Mouse (Mus musculus) myocyte (in vitro differentiated cells): ENCODE measurements around the gene Melk. TPM values are rescaled to one million over a fixed set of nuclear protein-coding genes. Genes with fewer than 3 reads are reported as not detected.

ENCODE experiments used
- H3K27me3 ChIP-seq: one replicate; pipeline ENCODE4 v1.6.1; 2011; ENCODE audit not compliant: control insufficient read depth, insufficient read depth, insufficient read length
- H3K36me3 ChIP-seq: one replicate; pipeline ENCODE4 v1.6.1; 2011; ENCODE audit not compliant: control insufficient read depth, insufficient read depth
- H3K4me2 ChIP-seq: one replicate; pipeline ENCODE4 v1.6.1; 2011; ENCODE audit warnings: low read depth, control low read depth
- H3K4me3 ChIP-seq: one replicate; pipeline ENCODE4 v1.5.1; 2011; ENCODE audit warnings: mild to moderate bottlenecking, control low read depth, moderate library complexity
- H3K79me2 ChIP-seq: one replicate; pipeline ENCODE4 v1.6.1; 2011; ENCODE audit not compliant: control insufficient read depth, insufficient read depth
- H3ac ChIP-seq: one replicate; pipeline ENCODE4 v1.6.1; 2011; ENCODE audit not compliant: control insufficient read depth, insufficient read length
- CEBPB ChIP-seq: IDR thresholded peaks from 2 replicates; pipeline ENCODE4 v1.6.1; 2011; ENCODE audit warnings: mild to moderate bottlenecking, moderate library complexity; ENCODE audit not compliant: poor library complexity, insufficient read depth, severe bottlenecking
- E2F4 ChIP-seq: IDR thresholded peaks from one replicate; pipeline ENCODE4 v1.6.1; 2011; ENCODE audit warnings: mild to moderate bottlenecking, control low read depth, moderate library complexity; ENCODE audit not compliant: insufficient read depth
- MAX ChIP-seq: IDR thresholded peaks from one replicate; pipeline ENCODE4 v1.6.1; 2011; ENCODE audit warnings: low read depth, mild to moderate bottlenecking, control low read depth
- MYOD1 ChIP-seq, 3 experiments: IDR thresholded peaks; one replicate each; pipeline ENCODE4 v1.6.1; 2011; ENCODE audit warnings: control low read depth in 2 of 3, low read depth in 2 of 3, mild to moderate bottlenecking in 2 of 3, moderate library complexity in 1 of 3; ENCODE audit not compliant: insufficient read length in 2 of 3, control insufficient read depth in 1 of 3
- MYOG ChIP-seq, 3 experiments: IDR thresholded peaks; one replicate each; pipeline ENCODE4 v1.6.1; 2011; ENCODE audit warnings: control low read depth in 2 of 3, low read depth in 2 of 3, mild to moderate bottlenecking in 2 of 3; ENCODE audit not compliant: insufficient read length in 2 of 3, control insufficient read depth in 1 of 3, insufficient read depth in 1 of 3
- POLR2A ChIP-seq: IDR thresholded peaks from one replicate; pipeline ENCODE4 v1.6.1; 2011; ENCODE audit warnings: low read depth, mild to moderate bottlenecking, control low read depth, moderate library complexity; ENCODE audit not compliant: insufficient read length
- POLR2AphosphoS2 ChIP-seq: IDR thresholded peaks from one replicate; pipeline ENCODE4 v1.6.1; 2011; ENCODE audit warnings: low read depth, control low read depth; ENCODE audit not compliant: insufficient read length
- REST ChIP-seq: IDR thresholded peaks from one replicate; pipeline ENCODE4 v1.6.1; 2011; ENCODE audit warnings: mild to moderate bottlenecking, control low read depth, moderate library complexity; ENCODE audit not compliant: insufficient read depth, insufficient read length
- SRF ChIP-seq: IDR thresholded peaks from one replicate; pipeline ENCODE4 v1.6.1; 2011; ENCODE audit warnings: low read depth; ENCODE audit not compliant: control insufficient read depth, insufficient read length
- TCF12 ChIP-seq: IDR thresholded peaks from one replicate; pipeline ENCODE4 v1.6.1; 2011; ENCODE audit warnings: mild to moderate bottlenecking, control low read depth; ENCODE audit not compliant: poor library complexity, insufficient read depth, severe bottlenecking
- TCF3 ChIP-seq: IDR thresholded peaks from one replicate; pipeline ENCODE4 v1.6.1; 2011; ENCODE audit warnings: low read depth, control low read depth; ENCODE audit not compliant: insufficient read length
- USF1 ChIP-seq: IDR thresholded peaks from one replicate; pipeline ENCODE4 v1.6.1; 2011; ENCODE audit warnings: low read depth, mild to moderate bottlenecking, control low read depth, moderate library complexity
- polyA plus RNA-seq: library from polyadenylated mRNA; unstranded; fragments of >200 nt; fragmentation: generic; extraction: Trizol; gene quantifications from one replicate; pipeline ENCODE4 v1.2.1, GENCODE M21; 2012; ENCODE audit warnings: missing spikeins

Gene Melk
- polyA plus RNA-seq, 1 experiment: 8.9 TPM

DNA sequence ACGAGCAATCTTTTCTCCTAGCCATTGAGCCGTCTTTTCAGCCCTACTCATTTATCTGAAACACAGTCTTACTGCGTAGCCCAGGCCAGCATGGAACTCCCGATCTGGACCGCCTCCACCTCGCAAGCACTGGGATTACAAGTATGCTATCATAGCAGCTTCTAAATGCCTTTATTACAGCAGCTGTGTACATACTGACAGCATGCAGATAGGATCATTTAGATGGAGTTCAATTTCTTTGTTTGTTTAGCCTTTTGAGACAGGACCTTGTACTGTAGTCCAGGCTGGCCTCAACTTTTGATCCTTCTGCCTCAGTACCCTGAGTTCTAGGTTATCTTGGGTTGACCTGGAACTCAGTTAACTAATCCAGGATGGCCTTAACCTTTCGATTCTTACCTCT, 61.0 kb downstream of the Melk start:
- Histone ChIP-seq H3K27me3 (no peaks in the 10 kb centered on the region), H3K36me3 (no peaks in the 10 kb centered on the region), H3ac (no peak overlapping the region), H3K79me2 (no peaks in the 10 kb centered on the region), H3K4me2 (no peak overlapping the region), H3K4me3 (no peak overlapping the region)
- no peak for TF ChIP-seq USF1
- TF ChIP-seq REST: no peak
- TF ChIP-seq POLR2AphosphoS2: no peak
- no peak for TF ChIP-seq TCF12
- no peak for TF ChIP-seq MYOD1 (IDR thresholded peaks at IDR 0.05; ENCODE audit: control insufficient read depth in 1 of 3, insufficient read length in 2 of 3, low read depth in 2 of 3)
- TF ChIP-seq POLR2A: no peak
- no peak for TF ChIP-seq MAX
- no peak for TF ChIP-seq E2F4
- TF ChIP-seq SRF: no peak
- no peak for TF ChIP-seq MYOG (IDR thresholded peaks at IDR 0.05; ENCODE audit: control insufficient read depth in 1 of 3, insufficient read depth in 1 of 3, insufficient read length in 2 of 3, low read depth in 2 of 3)
- no peak for TF ChIP-seq TCF3
- no peak for TF ChIP-seq CEBPB

DNA sequence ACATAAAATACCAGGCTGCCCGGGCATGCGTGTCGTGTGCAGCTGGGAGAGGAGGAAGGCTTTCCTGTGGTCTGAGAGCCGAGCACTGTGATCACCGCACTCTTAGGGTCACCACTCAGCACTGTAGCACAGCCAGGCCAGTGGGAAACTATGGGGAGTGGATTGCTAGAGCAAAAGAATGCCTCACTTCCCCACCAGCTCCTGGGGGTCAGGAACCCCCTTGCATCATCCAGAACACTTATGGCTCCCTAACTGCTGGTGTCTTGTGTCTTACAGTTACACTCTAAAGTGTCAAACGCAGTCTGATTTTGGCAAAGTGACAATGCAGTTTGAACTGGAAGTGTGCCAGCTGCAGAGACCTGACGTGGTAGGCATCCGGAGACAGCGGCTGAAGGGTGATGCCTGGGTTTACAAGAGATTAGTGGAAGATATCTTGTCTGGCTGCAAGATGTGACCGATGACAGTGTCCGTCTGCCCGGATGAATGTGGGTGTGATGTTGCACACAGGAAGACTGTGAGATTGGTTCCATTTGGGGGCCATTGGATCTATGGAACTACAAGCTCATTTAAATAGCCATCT, 62.8 kb downstream of the Melk start:
- Histone ChIP-seq H3K36me3 (no peaks in the 10 kb centered on the region), H3ac (no peak overlapping the region), H3K27me3 (no peaks in the 10 kb centered on the region), H3K79me2 (no peaks in the 10 kb centered on the region), H3K4me3 (no peak overlapping the region), H3K4me2 (no peak overlapping the region)
- TF ChIP-seq MAX (no peak), CEBPB (no peak), REST (no peak), MYOD1 (IDR thresholded peaks at IDR 0.05; ENCODE audit: control insufficient read depth in 1 of 3, insufficient read length in 2 of 3, low read depth in 2 of 3) (no peak), POLR2AphosphoS2 (no peak), USF1 (no peak), E2F4 (no peak)

DNA sequence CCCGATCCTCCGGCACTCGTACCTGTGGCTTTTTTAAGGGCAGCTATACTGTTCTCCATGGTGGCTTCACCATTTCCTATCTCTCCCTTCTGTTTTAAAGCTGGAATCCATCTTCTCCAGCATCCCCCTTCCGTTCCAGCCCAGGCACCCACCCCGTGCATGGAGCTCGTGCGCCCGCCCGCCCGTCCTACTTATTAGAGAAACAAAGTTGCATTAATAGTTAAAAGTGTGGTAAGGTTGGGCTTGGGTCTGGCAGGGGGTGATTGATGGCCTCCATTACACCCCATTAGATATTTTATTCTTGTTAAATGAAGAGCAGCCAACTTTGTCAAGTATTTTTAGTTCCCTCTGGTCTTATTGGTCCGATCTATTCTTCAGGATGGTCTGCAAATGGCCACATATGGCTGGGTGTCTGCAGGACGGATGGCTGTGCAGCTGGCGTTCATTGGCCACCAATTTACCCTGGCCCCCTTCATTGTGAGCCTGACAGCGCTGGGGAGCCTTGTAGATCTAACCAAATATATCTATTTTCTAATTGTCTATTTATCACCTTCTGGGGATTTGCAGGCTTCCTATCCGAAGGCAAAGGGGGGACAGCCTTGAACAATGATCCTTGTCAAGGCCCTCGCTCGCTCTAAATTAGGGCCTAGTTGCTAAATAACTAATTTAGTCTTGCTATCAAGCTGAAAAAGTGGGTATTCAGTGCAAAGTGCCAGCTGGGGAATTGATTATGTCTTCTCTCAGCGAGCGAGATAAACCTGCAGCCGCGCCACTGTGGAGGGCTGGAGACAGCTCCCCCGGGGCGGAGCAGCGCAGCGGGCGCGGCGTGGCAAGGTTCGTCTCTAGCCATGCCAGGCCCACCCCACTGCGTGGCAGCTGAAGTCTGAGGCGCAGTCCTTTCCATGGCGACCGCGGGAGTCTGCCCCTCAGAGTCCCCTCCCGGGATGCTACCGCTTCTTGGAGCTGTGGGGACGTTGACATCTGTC, 91.8 kb downstream of the Melk start:
- Histone ChIP-seq H3K27me3 (no peaks in the 10 kb centered on the region), H3K4me3 (no peak overlapping the region), H3K4me2 (no peak overlapping the region), H3K36me3 (no peaks in the 10 kb centered on the region), H3K79me2 (no peaks in the 10 kb centered on the region), H3ac (no peak overlapping the region)
- TF ChIP-seq MYOD1 (IDR thresholded peaks at IDR 0.05; ENCODE audit: control insufficient read depth in 1 of 3, insufficient read length in 2 of 3, low read depth in 2 of 3) (no peak), MAX (no peak), POLR2AphosphoS2 (no peak)

DNA sequence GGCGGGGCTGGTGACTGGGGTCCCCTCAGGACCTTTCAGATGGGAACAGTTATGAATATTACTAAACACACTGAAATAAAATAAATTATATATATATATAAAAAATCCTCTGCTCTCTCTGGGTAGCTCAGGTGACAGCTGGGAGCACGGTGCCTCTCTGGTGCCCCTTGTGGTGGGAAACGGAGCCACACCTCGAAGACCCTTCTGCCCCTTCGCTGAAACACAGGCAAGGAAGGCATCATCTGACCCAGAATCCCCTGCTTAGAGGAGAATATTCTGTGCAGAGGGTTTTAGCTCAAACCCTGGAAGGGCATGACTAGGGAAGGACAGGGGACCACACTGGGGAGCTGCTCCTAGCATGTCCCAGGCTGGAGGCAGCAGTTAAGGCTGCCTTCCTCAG, 101.9 kb downstream of the Melk start:
- H3K36me3 ChIP-seq: no peaks in the 10 kb centered on the region
- no peak overlapping the region for H3K4me2 ChIP-seq
- H3ac ChIP-seq: no peak overlapping the region
- TF ChIP-seq POLR2AphosphoS2: no peak
- TF ChIP-seq MYOD1 (IDR thresholded peaks at IDR 0.05; ENCODE audit: control insufficient read depth in 1 of 3, insufficient read length in 2 of 3, low read depth in 2 of 3): no peak
- no peak for TF ChIP-seq CEBPB
- no peak for TF ChIP-seq POLR2A
- TF ChIP-seq MAX: no peak
- no peak for TF ChIP-seq REST
- TF ChIP-seq USF1: no peak
- no peak for TF ChIP-seq E2F4
- no peak for TF ChIP-seq SRF
- TF ChIP-seq TCF12: no peak
- no peak for TF ChIP-seq MYOG (IDR thresholded peaks at IDR 0.05; ENCODE audit: control insufficient read depth in 1 of 3, insufficient read depth in 1 of 3, insufficient read length in 2 of 3, low read depth in 2 of 3)
- no peak for TF ChIP-seq TCF3
- peaks cover 5% of the 10 kb centered on the region for H3K27me3 ChIP-seq
- H3K79me2 ChIP-seq: no peaks in the 10 kb centered on the region
- H3K4me3 ChIP-seq: no peak overlapping the region

DNA sequence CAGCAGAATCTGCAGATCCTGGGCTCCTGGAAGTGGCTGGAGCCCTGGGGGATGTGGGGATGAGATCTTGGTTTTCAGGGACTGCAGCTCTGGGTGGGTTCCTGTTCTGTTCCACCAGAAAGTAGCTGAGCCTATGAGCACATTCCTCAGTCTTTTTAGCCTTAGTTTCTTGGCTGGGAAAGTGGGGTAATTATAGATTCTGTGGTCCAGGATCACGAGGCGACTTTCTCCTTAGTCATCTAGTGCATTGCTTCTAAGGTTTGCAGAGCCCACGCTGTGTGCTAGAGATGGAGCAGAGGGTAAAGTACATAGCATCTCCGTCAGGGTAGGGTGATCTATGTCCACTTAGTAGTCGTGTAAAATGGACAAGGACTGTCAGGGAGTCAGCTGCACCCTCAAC, 103.8 kb downstream of the Melk start:
- peaks cover 1% of the 10 kb centered on the region for H3K27me3 ChIP-seq
- no peak overlapping the region for H3ac ChIP-seq
- no peak overlapping the region for H3K4me3 ChIP-seq
- no peaks in the 10 kb centered on the region for H3K36me3 ChIP-seq
- H3K79me2 ChIP-seq: no peaks in the 10 kb centered on the region
- no peak for TF ChIP-seq POLR2A
- no peak for TF ChIP-seq USF1
- no peak for TF ChIP-seq SRF
- TF ChIP-seq MAX: no peak
- TF ChIP-seq POLR2AphosphoS2: no peak
- no peak for TF ChIP-seq TCF12
- no peak for TF ChIP-seq REST
- no peak for TF ChIP-seq TCF3
- TF ChIP-seq E2F4: no peak
- no peak overlapping the region for H3K4me2 ChIP-seq

Other genes starting within 250 kb of the Melk start
- gene Gne, start 216.7 kb upstream of the Melk start, polyA plus RNA-seq: 13.9 TPM
- 12.6 TPM for gene Rnf38, start 67.1 kb upstream of the Melk start, polyA plus RNA-seq